Mouse (Mus musculus): ENCODE results near the gene Nat8f6.

DNA sequence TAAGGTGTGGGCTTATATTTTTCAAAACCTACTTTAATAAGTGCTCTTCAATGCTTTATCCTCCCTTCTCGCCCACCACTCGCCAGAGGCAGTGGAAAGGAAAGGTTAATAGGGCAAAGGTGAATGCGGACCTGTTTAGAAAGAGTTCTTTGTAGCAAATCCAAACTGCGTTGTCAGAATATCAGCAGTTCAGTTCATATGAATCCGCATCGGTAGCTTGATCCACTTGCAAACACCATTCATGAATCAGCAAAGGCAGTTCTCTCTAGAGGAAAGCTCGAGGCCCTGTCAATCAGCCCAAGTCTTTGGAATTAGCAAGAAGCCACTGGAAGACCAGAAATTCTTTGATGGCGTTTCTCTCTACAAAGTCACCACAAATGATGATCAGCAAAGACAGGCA lies 17.9 kb upstream of the Nat8f6 start:
- no peak for TF ChIP-seq POLR2A (IDR thresholded peaks at IDR 0.05; ENCODE audit: borderline replicate concordance, low read depth, low read length)
- TF ChIP-seq CTCF (IDR thresholded peaks at IDR 0.05; ENCODE audit: low read depth, low read length), result no peak

Measured in bone marrow macrophage, adult 2 months (primary cell).